Mouse (Mus musculus) lung, postnatal 0 days (tissue): ENCODE measurements around the gene Fam25c.

ENCODE experiments used
- CTCF ChIP-seq: IDR thresholded peaks from 2 replicates; pipeline ENCODE4 v1.5.1; 2016; ENCODE audit warnings: antibody characterized with exemption, mild to moderate bottlenecking
- EP300 ChIP-seq: IDR thresholded peaks from 2 replicates; pipeline ENCODE4 v1.6.1; 2016; ENCODE audit warnings: antibody characterized with exemption, mild to moderate bottlenecking, control low read depth

DNA sequence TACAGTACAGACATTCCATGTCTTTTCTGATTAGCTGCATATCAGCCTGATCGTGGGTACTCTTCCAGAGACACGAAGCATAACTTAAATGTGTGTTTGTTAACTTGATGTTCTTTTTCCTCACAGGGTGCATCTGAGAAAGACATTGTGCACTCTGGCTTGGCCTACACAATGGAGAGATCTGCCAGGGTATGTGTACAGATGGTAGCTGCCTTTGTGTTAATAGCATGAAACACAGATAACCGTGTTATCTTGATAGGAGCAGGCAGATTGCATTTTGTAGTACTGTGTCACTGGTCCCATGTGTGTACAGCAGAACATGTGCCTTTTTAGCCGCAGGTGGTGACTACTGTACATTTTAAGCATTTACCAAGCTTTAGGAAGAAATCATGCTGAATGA, 13.2 kb downstream of the Fam25c start:
- TF ChIP-seq CTCF (no peak), EP300 (no peak)
